Comparison of ENCODE assay signal across 8 mouse cellular contexts in genomic region chr3:135631096-135631457, GRCm38 (mm10).
A peak's percentile ranks its signal among the peaks of the same experiment; 100 is the strongest.
DNase-seq lines count a peak whose midpoint lies in the region; ATAC-seq and TF ChIP-seq lines count a peak whose summit lies in the region.

No protein-coding gene starts in this region.

- no peak overlapping the region for H3K4me3 ChIP-seq in heart, adult 2 months

- no peaks in the 10 kb centered on the region for H3K79me2 ChIP-seq in heart, adult 2 months (replicated peaks; ENCODE audit: control insufficient read depth, insufficient read depth, low read length)

- H3K36me3 ChIP-seq in heart, adult 2 months (ENCODE audit: control insufficient read depth, insufficient read depth, low read length), result no peaks in the 10 kb centered on the region; the same call in 1 of the 2 replicates

- intact Hi-C loops in heart, adult 2 months (cut with DNase I), result loop anchor here (5.0 kb wide), 1 partner anchor 81 kb away; no protein-coding TSS in a partner anchor
- intact Hi-C loops in heart, postnatal 14 days (cut with DNase I), result no loop called here

- no peak for TF ChIP-seq POLR2A in heart, adult 2 months (IDR thresholded peaks at IDR 0.05; ENCODE audit: insufficient read depth, low read depth, low read length)

- no peaks in the 10 kb centered on the region; the same call in 1 of the 2 replicates for H3K4me1 ChIP-seq in heart, adult 2 months (ENCODE audit: control insufficient read depth, insufficient read depth, low read length)

- no peaks in the 10 kb centered on the region for H3K27me3 ChIP-seq in heart, adult 2 months (ENCODE audit: control insufficient read depth, insufficient read depth, low read length)

- peak; percentile 56 for TF ChIP-seq CTCF in heart, adult 2 months (IDR thresholded peaks at IDR 0.05)

- no peak for DNase-seq in heart, adult 2 months
- DNase-seq in heart, postnatal 14 days, result no peak
- DNase-seq in spleen, adult 12 weeks (ENCODE audit: low spot score), result peak; percentile 21
- DNase-seq in spleen, postnatal 14 days (ENCODE audit: low spot score in 2 of 2), result no peak
- DNase-seq in kidney, postnatal 4 days, result peak; percentile 22 to 27
- no peak for DNase-seq in right cerebral cortex, adult 18-20 months
- no peak for DNase-seq in MN1 (ENCODE audit: low spot score)

- ATAC-seq in common myeloid progenitor, adult 5-6 weeks (replicated peaks; ENCODE audit: low read depth, poor library complexity, severe bottlenecking), result peak; percentile 53

- no peak for TF ChIP-seq EP300 in heart, adult 2 months (IDR thresholded peaks at IDR 0.05; ENCODE audit: insufficient read depth, low read depth, low read length)

- no peak overlapping the region for H3K9ac ChIP-seq in heart, adult 2 months (ENCODE audit: low read depth, low read length)

- 69% methylated on average over 10 of the region's 10 CpGs for WGBS in heart, adult 2 months

- H3K27ac ChIP-seq in heart, adult 2 months, result no peak overlapping the region

Comparison
In these comparisons a context has a peak if more than half of its experiments do, and no peak if none do; other contexts are left out.
1. DNase-seq: peak in spleen, adult 12 weeks (single experiment) and kidney, postnatal 4 days (2 of 2); none in heart, adult 2 months (0 of 2), heart, postnatal 14 days (0 of 2), spleen, postnatal 14 days (0 of 2), right cerebral cortex, adult 18-20 months (single experiment) and MN1 (single experiment).